Mouse (Mus musculus): ENCODE data around the gene Fbp2. TPM values are rescaled to one million over a fixed set of nuclear protein-coding genes. Genes with fewer than 3 reads are reported as not detected.

Gene Fbp2
- 143 and 146 TPM in 2 replicates for polyA plus RNA-seq (2015; fragmentation: Nextera tagmentation; extraction: Ambion mirVana)

- no peak for TF ChIP-seq EP300 (optimal IDR thresholded peaks at IDR 0.05)
- no peak for TF ChIP-seq CTCF (IDR thresholded peaks at IDR 0.05; ENCODE audit: low read depth)
- H3K9ac ChIP-seq (ENCODE audit: low read length), result no peak within 1 kb of the TSS
- 53% methylated on average over 21 of the region's 21 CpGs for WGBS
These were observed at the start of gene Fbp2 for GRCm38 (mm10) chr13:62857941-62858915. TSS of gene Fbp2 (minus strand) at chr13:62858422.

GRCm38 (mm10) chr13:62907527-62908162, 49.4 kb upstream of the Fbp2 start:
- H3K9me3 ChIP-seq (ENCODE audit: control insufficient read depth, low read length), result no peaks in the 10 kb centered on the region
- TF ChIP-seq CTCF (IDR thresholded peaks at IDR 0.05; ENCODE audit: low read depth) (no peak), EP300 (optimal IDR thresholded peaks at IDR 0.05) (no peak)
- H3K4me1 ChIP-seq (replicated peaks; ENCODE audit: control insufficient read depth, insufficient read depth), result no peaks in the 10 kb centered on the region
- H3K4me2 ChIP-seq (replicated peaks; ENCODE audit: low read depth), result no peak overlapping the region
- no peaks in the 10 kb centered on the region for H3K36me3 ChIP-seq (ENCODE audit: control insufficient read depth, insufficient read depth, low read length)
- DNase-seq (ENCODE audit: low spot score) (no peak), ATAC-seq (ENCODE audit: low FRiP score, low TSS enrichment) (no peak)
- WGBS, result 64% methylated on average over 14 of the region's 14 CpGs
- no peak overlapping the region for H3K27ac ChIP-seq (replicated peaks)
- H3K4me3 ChIP-seq (ENCODE audit: low read depth, low read length), result no peak overlapping the region
- no peaks in the 10 kb centered on the region for H3K27me3 ChIP-seq (ENCODE audit: control insufficient read depth, insufficient read depth, low read length)
- no peak overlapping the region for H3K9ac ChIP-seq (ENCODE audit: low read length)

More at GRCm38 (mm10) chr13:62857941-62858915, at the start of gene Fbp2:
- Histone ChIP-seq H3K36me3 (ENCODE audit: control insufficient read depth, insufficient read depth, low read length) (no peaks in the 10 kb centered on the region), H3K4me3 (ENCODE audit: low read depth, low read length) (no peak within 1 kb of the TSS; the same call in 1 of the 2 replicates), H3K27me3 (ENCODE audit: control insufficient read depth, insufficient read depth, low read length) (no peaks in the 10 kb centered on the region), H3K9me3 (ENCODE audit: control insufficient read depth, low read length) (no peaks in the 10 kb centered on the region), H3K27ac (replicated peaks) (peak within 1 kb of the TSS; percentile 77), H3K4me2 (replicated peaks; ENCODE audit: low read depth) (peak within 1 kb of the TSS; percentile 6), H3K4me1 (replicated peaks; ENCODE audit: control insufficient read depth, insufficient read depth) (0 out of 2 replicates have a peak, but pooled peaks cover 2% of the 10 kb centered on the region)
- peak; percentile 94 for ATAC-seq (ENCODE audit: low FRiP score, low TSS enrichment)
- peak; percentile 92 for DNase-seq (ENCODE audit: low spot score)

GRCm38 (mm10) chr13:62901139-62901538, 42.9 kb upstream of the Fbp2 start:
- no peak overlapping the region for H3K27ac ChIP-seq (replicated peaks)

DNA sequence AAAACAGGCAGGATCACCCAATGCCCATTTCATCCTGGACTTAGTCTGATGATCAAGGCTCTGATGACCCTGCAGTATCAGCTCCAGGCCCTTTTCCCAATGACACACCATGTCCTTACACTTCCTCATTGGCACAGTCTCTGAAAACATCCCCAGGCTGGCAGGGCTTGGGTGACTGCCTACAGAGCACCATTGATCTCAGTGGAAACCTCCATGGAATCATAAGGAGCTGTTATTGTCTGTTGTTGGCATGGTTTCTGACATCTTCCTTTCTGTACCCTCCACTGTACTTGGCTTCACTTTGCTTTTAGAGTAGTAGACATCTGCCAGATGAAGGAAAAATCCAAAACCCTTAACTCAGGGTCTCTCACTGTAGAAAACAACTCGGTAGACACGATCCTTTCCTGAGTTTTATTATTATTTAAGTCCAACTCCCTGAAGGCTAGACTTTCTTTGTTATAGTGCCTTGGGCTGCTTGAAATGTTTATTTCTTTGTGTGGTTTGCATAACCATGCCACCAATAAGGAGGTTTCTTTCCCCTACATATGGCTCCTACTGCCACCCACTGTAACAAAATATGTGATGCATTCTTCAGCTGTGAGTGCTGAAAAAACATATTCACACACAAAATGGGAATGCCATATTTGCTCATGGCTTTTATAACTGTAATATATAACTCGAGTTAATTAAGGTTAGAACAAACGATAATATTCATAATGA, 39.9 kb upstream of the Fbp2 start:
- H3K36me3 ChIP-seq (ENCODE audit: control insufficient read depth, insufficient read depth, low read length), result no peaks in the 10 kb centered on the region
- no peaks in the 10 kb centered on the region for H3K9me3 ChIP-seq (ENCODE audit: control insufficient read depth, low read length)
- H3K4me2 ChIP-seq (replicated peaks; ENCODE audit: low read depth), result no peak overlapping the region
- DNase-seq (ENCODE audit: low spot score) (no peak), ATAC-seq (ENCODE audit: low FRiP score, low TSS enrichment) (no peak)
- H3K27me3 ChIP-seq (ENCODE audit: control insufficient read depth, insufficient read depth, low read length), result no peaks in the 10 kb centered on the region
- WGBS, result 90% methylated on average over 4 of the region's 4 CpGs
- no peak for TF ChIP-seq CTCF (IDR thresholded peaks at IDR 0.05; ENCODE audit: low read depth)
- no peak for TF ChIP-seq EP300 (optimal IDR thresholded peaks at IDR 0.05)
- H3K4me3 ChIP-seq (ENCODE audit: low read depth, low read length), result no peak overlapping the region
- no peak overlapping the region for H3K27ac ChIP-seq (replicated peaks)
- no peaks in the 10 kb centered on the region for H3K4me1 ChIP-seq (replicated peaks; ENCODE audit: control insufficient read depth, insufficient read depth)
- H3K9ac ChIP-seq (ENCODE audit: low read length), result no peak overlapping the region

More at GRCm38 (mm10) chr13:62901139-62901538, 42.9 kb upstream of the Fbp2 start:
- H3K9me3 ChIP-seq (ENCODE audit: control insufficient read depth, low read length), result no peaks in the 10 kb centered on the region
- H3K27me3 ChIP-seq (ENCODE audit: control insufficient read depth, insufficient read depth, low read length), result no peaks in the 10 kb centered on the region
- H3K4me3 ChIP-seq (ENCODE audit: low read depth, low read length), result no peak overlapping the region
- ATAC-seq (ENCODE audit: low FRiP score, low TSS enrichment) (no peak), DNase-seq (ENCODE audit: low spot score) (no peak)
- no peak overlapping the region for H3K9ac ChIP-seq (ENCODE audit: low read length)
- no peak overlapping the region for H3K4me2 ChIP-seq (replicated peaks; ENCODE audit: low read depth)
- TF ChIP-seq EP300 (optimal IDR thresholded peaks at IDR 0.05) (no peak), CTCF (IDR thresholded peaks at IDR 0.05; ENCODE audit: low read depth) (no peak)
- no peaks in the 10 kb centered on the region for H3K36me3 ChIP-seq (ENCODE audit: control insufficient read depth, insufficient read depth, low read length)
- H3K4me1 ChIP-seq (replicated peaks; ENCODE audit: control insufficient read depth, insufficient read depth), result no peaks in the 10 kb centered on the region

DNA sequence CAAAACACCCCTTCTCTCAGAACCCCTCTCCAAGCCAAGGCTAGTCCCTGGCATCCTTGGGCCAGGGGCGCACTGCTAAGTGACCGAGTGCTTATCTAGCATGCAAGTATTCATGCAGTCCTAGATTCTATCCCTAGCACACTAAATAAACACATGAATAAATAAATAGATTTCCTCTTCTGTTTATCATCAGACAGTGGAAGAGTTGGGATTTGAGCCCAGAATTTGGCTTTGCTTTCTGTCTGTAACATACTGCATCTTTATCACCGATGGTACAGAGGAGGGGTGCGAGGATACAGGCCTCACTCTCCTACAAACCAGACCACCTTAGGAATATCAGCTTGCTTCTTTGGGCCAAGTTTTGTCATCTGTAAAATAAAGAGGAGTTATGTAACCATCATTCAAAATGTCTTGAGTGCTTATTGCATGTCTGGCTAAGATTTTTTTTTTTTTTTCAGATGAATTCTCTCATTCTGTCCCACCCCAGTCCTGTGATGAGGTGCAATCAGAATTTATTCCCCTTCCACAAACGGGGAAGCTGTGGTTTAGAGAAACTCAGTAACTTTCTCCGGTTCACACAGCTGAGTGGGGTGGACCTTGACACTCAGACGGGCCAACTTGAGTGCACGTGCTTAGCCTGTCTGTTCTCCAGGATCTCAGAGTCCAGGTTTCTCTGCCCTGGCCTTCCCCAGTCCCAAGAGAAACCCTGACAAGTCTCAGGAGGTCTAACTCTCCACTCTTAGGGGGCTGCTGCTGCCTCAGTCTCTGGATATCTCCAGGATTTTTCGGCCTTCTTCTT, 35.0 kb upstream of the Fbp2 start:
- 70% methylated on average over 9 of the region's 9 CpGs for WGBS
- no peaks in the 10 kb centered on the region for H3K9me3 ChIP-seq (ENCODE audit: control insufficient read depth, low read length)
- no peak for TF ChIP-seq EP300 (optimal IDR thresholded peaks at IDR 0.05)
- TF ChIP-seq CTCF (IDR thresholded peaks at IDR 0.05; ENCODE audit: low read depth), result no peak
- ATAC-seq (ENCODE audit: low FRiP score, low TSS enrichment) (no peak), DNase-seq (ENCODE audit: low spot score) (no peak)
- H3K4me3 ChIP-seq (ENCODE audit: low read depth, low read length), result no peak overlapping the region
- no peak overlapping the region for H3K9ac ChIP-seq (ENCODE audit: low read length)
- H3K36me3 ChIP-seq (ENCODE audit: control insufficient read depth, insufficient read depth, low read length), result no peaks in the 10 kb centered on the region
- no peak overlapping the region for H3K4me2 ChIP-seq (replicated peaks; ENCODE audit: low read depth)
- no peak overlapping the region for H3K27ac ChIP-seq (replicated peaks)
- no peaks in the 10 kb centered on the region for H3K4me1 ChIP-seq (replicated peaks; ENCODE audit: control insufficient read depth, insufficient read depth)
- no peaks in the 10 kb centered on the region for H3K27me3 ChIP-seq (ENCODE audit: control insufficient read depth, insufficient read depth, low read length)

Data from stomach, postnatal 0 days (tissue).